Mouse (Mus musculus) lung, postnatal 25 days (tissue): ENCODE results near the gene Mrpl18.
"Not testable (repeated sequence)": the region's sequence is repeated elsewhere in the genome, so short reads cannot be mapped to it uniquely, and the experiment has no call there.

Source experiments
- DNase-seq: peaks from one replicate; pipeline ENCODE4 v3.0.0; 2022; ENCODE audit warnings: low spot score

Mrpl18 gene

GRCm38 (mm10) chr17:12909361-12910280 lies 6.5 kb downstream of the Mrpl18 start, which contains the start of gene Pnldc1:
Pnldc1 (minus strand) TSS chr17:12910230.
- no peak for DNase-seq

GRCm38 (mm10) chr17:12906436-12906835 lies 9.7 kb downstream of the Mrpl18 start:
- DNase-seq, result no peak

- no peak for DNase-seq
These were observed 10.3 kb downstream of the Mrpl18 start for GRCm38 (mm10) chr17:12905810-12906209.

GRCm38 (mm10) chr17:12904349-12904748 lies 11.8 kb downstream of the Mrpl18 start:
- DNase-seq, result no peak

- peak; percentile 54 for DNase-seq
These were observed 12.5 kb downstream of the Mrpl18 start for GRCm38 (mm10) chr17:12903372-12904333.

- no peak for DNase-seq
These were observed 13.9 kb downstream of the Mrpl18 start for GRCm38 (mm10) chr17:12902291-12902690.

- DNase-seq, result not testable (repeated sequence)
These were observed 17.5 kb downstream of the Mrpl18 start for GRCm38 (mm10) chr17:12898607-12899006.

- no peak for DNase-seq
These were observed 18.5 kb downstream of the Mrpl18 start for GRCm38 (mm10) chr17:12897674-12898073.

- DNase-seq, result no peak
These were observed 24.1 kb downstream of the Mrpl18 start for GRCm38 (mm10) chr17:12892033-12892432.

GRCm38 (mm10) chr17:12891054-12891453 lies 25.1 kb downstream of the Mrpl18 start:
- no peak for DNase-seq

GRCm38 (mm10) chr17:12887021-12887775 lies 28.9 kb downstream of the Mrpl18 start:
- DNase-seq, result no peak

- no peak for DNase-seq
These were observed 29.5 kb downstream of the Mrpl18 start for GRCm38 (mm10) chr17:12886620-12887019.

- no peak for DNase-seq
These were observed 34.9 kb downstream of the Mrpl18 start for GRCm38 (mm10) chr17:12881216-12881615.

GRCm38 (mm10) chr17:12880178-12880577 lies 36.0 kb downstream of the Mrpl18 start:
- peak; percentile 86 for DNase-seq

GRCm38 (mm10) chr17:12875734-12876133 lies 40.4 kb downstream of the Mrpl18 start, which contains the start of gene Mrgprh:
Mrgprh (plus strand) TSS chr17:12876034.
- no peak for DNase-seq

- DNase-seq, result no peak
These were observed 43.7 kb downstream of the Mrpl18 start for GRCm38 (mm10) chr17:12872275-12873028.

GRCm38 (mm10) chr17:12868640-12869039 lies 47.5 kb downstream of the Mrpl18 start:
- no peak for DNase-seq

- no peak for DNase-seq
These were observed 48.1 kb downstream of the Mrpl18 start, which contains the start of gene Mas1 for GRCm38 (mm10) chr17:12868043-12868442. Mas1 (minus strand) TSS chr17:12868143.

GRCm38 (mm10) chr17:12866853-12867252 lies 49.3 kb downstream of the Mrpl18 start:
- no peak for DNase-seq

GRCm38 (mm10) chr17:12865407-12865806 lies 50.7 kb downstream of the Mrpl18 start:
- no peak for DNase-seq

- no peak for DNase-seq
These were observed 52.0 kb downstream of the Mrpl18 start for GRCm38 (mm10) chr17:12864111-12864510.
